Mouse (Mus musculus) left cerebral cortex, postnatal 14 days (tissue): ENCODE data around the gene Pln. TPM values are rescaled to one million over a fixed set of nuclear protein-coding genes. Genes with fewer than 3 reads are reported as not detected.

Experiments
- DNase-seq, 2 experiments: peaks; one replicate each; pipeline ENCODE4 v3.0.0; 2021 to 2022; ENCODE audit warnings: low spot score in 2 of 2, mixed read lengths in 1 of 2
- intact Hi-C: fragments of 180-260 bp; cut with DNase I; formaldehyde crosslinking; loops from one replicate; pipeline ENCODE4 v1.15.1; 2025
- long read RNA-seq, 2 experiments: library from polyadenylated mRNA; stranded (forward); transcript quantifications; one replicate each; pipeline ENCODE4 v2.0.0; 2021
- total RNA-seq, 2 experiments: library from RNA; stranded (reverse); gene quantifications; 2 replicates each; pipeline ENCODE4 v1.2.3; 2021

Pln gene
- total RNA-seq: 1 to 10 TPM; 1.8 to 2.8 TPM
- long read RNA-seq, experiment 1, partial matches to known transcripts: 0 of 4 reads
- long read RNA-seq, experiment 1, other reads (novel, unspliced or antisense): 2 of 4 reads
- long read RNA-seq, experiment 2: 0 reads

- no peak for DNase-seq
- intact Hi-C loops: no loop called here
These were observed at the start of gene Pln for GRCm38 (mm10) chr10:53337162-53337923. Gene Pln, plus strand, starts transcription at chr10:53337667.

- intact Hi-C loops: loop anchor here (10.0 kb wide), 1 partner anchor 181 kb away; no protein-coding TSS in a partner anchor
- no peak for DNase-seq
These were observed 31.6 kb upstream of the Pln start for GRCm38 (mm10) chr10:53305867-53306266.

DNA sequence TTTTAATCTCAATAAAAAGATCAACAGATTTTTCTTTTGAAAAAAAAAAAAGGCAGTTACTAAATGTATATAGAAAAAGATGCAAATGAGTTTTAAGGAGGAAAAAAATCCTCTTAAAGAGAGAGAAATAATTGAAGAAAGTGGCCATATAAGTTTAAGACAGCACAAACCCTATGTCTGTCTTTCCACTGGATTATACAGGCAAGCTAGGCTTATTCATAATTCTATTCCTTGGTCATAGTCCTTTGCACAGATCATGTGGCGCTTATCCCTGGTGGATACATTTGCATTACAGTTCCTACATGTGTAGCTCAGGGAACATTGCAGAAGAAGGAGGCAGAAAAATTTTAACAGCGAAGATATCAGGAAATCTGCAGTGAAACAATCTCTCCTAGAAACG lies 30.8 kb upstream of the Pln start:
- intact Hi-C loops: loop anchor here (10.0 kb wide), 1 partner anchor 182 kb away; no protein-coding TSS in a partner anchor
- no peak for DNase-seq

DNA sequence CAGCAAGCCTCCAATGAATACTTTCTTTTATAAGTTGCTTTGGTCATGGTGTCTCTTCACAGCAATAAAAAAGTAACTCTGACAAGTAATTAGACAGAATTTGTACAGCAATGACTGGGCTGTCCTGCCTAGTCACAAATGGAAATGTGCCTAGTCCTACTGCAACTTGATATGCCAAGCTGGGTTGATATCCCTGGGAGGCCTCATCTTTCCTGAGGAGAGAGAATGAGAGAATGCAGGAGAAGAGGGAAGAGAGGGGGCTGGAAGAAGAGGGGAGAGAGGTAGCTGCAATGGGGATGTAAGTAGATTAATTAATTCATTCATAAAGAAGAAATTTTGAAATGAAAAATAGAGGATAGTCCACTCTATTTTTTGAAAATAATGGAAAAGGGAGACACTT lies 14.1 kb upstream of the Pln start:
- DNase-seq: no peak
- intact Hi-C loops: no loop called here

DNA sequence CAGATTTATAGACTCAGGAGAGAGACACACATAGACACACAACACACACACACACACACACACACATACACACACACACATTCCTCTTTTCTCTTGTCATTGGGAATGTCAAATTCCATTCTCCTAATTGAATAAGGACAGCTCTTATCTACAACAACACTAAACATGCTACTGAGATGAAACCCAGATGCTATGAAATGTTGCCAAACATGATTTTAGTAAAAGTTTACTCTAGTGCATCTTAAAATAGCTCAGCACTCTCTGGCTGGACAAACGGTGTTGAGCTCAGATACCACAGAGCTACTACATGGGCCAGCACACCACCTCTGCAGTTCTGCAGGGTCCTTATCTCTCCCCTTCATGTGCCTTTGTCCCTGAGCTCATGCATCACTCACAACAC lies 12.8 kb upstream of the Pln start:
- intact Hi-C loops: no loop called here
- no peak for DNase-seq

DNA sequence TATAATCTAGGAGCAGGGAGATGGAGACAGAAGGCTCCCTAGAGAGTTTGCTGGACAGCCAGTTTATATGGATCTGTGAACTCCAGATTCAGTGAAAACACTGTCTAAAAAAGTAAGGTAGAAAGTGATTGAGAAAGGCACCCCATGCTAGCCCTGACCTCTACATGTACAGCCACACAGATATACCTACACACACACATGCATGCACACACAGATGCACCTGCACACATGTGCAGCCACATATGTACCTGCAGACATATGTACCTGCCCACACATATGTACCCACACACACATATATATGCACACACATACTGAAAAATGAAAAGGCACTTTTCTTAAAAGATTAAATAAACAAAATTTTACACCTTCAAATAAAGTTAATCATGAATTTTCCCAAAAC lies 11.1 kb upstream of the Pln start:
- intact Hi-C loops: no loop called here
- DNase-seq: no peak

DNA sequence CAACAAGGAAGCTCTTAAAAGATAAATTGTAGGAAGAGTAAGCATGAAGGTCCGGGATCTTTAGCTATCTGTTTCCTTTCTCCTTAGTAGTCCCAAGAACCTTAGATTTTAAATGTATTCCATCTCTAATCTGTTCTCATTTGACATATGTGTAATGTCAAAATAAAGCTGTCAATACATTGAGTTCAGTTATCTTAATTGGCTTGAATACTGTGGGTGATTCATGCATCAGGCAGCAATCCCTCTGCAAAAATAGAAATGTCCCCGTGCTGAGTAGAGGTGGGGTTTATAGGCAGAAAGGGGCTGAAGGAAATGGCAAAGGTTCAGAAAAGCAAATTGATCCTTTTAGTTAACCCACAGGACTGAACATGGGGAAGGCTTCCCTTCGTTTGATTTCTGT lies 8.2 kb upstream of the Pln start:
- intact Hi-C loops: no loop called here

GRCm38 (mm10) chr10:53332752-53333151 lies 4.7 kb upstream of the Pln start:
- intact Hi-C loops: no loop called here
- DNase-seq: no peak

More for the DNA sequence above, 8.2 kb upstream of the Pln start:
- no peak for DNase-seq

DNA sequence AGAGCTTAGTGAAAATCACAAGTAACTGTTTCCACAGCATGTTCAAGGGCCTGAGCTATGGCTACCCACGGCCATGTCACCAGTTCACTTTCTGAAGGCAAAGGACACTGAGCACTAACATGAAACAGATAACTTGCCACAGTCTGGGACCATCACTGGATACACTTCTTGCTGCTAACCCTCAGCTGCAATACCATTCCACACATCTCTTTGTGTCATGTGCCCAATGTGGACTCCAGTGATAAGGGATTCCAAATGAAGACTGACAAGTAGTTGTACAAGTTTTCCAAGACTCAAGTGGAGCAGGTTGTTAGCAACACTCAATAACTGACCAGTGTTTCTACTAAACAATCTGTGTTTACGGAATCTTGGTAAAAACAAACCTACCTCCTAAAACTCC lies 2.2 kb upstream of the Pln start:
- no peak for DNase-seq
- intact Hi-C loops: no loop called here

DNA sequence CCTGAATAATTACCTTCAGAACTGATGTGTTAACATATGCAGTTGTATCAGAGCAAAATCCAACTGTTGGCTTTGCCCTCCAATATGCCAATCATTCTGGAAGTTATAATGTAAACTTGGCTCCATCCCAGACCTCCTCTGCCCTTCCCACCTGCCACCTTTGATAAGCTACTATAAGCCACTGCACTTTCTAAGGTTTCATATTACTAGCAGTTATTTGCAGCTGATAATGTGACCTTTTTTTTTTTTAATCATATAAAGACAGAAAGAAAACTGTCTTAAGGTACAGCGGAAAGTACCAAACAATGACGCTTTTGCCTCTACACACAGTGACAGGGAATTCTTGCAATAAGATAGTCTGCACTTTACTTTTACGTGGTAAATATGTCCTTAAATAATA lies 1.5 kb upstream of the Pln start:
- intact Hi-C loops: no loop called here
- DNase-seq: no peak

DNA sequence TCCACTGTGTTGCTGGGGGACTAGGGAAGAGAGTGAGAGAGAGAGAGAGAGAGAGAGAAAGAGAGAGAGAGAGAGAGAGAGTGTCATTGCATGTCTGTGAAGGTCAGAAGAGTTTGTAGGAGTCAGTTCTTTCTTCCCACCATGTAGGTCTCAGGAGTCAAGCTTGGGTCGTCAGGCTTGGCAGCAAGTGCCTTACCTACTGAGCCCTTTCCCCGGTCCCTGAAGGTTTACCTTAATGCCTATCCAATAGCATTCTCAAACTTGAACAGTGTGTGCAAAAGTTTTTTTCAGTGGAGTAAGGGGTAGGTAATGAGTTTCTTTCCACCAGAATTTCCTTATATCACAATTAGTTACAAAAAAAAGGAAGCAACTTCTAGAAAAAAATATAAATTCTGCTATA lies 1.6 kb downstream of the Pln start:
- intact Hi-C loops: no loop called here
- no peak for DNase-seq

- intact Hi-C loops: loop anchor here (5.0 to 10.0 kb wide), 4 partner anchors 224 to 927 kb away; partner anchors contain the start of genes Asf1a and Nus1
- DNase-seq: peak; percentile 44 to 60
These were observed 4.0 kb downstream of the Pln start for GRCm38 (mm10) chr10:53341288-53341965.

GRCm38 (mm10) chr10:53342166-53342728 lies 4.8 kb downstream of the Pln start:
- intact Hi-C loops: loop anchor here (5.0 to 10.0 kb wide), 4 partner anchors 225 to 927 kb away; partner anchors contain the start of genes Asf1a and Nus1
- no peak for DNase-seq

GRCm38 (mm10) chr10:53343384-53343783 lies 5.9 kb downstream of the Pln start:
- DNase-seq: no peak
- intact Hi-C loops: loop anchor here (5.0 to 10.0 kb wide), 4 partner anchors 226 to 929 kb away; partner anchors contain the start of genes Asf1a and Nus1

- DNase-seq: no peak
- intact Hi-C loops: loop anchor here (5.0 to 10.0 kb wide), 4 partner anchors 227 to 929 kb away; partner anchors contain the start of genes Asf1a and Nus1
These were observed 6.4 kb downstream of the Pln start for GRCm38 (mm10) chr10:53343865-53344264.

DNA sequence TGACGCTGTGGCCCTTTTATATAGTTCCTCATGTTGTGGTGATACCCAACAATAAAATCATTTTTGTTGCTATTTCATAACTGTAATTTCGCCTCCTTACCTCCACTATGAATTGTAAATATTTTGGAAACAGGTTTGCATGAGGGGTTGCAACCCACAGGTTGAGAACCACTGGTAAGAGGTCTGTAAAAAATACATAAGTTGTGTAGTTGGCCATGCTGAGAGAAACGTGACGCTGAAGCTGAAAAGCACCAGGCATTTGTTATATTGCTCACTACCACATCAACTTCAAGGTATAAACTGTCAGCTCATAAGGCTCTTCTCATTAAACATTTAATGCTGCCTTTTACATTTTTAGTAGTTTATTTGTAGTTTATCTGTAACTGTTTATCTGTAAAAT lies 8.0 kb downstream of the Pln start:
- DNase-seq: no peak

DNA sequence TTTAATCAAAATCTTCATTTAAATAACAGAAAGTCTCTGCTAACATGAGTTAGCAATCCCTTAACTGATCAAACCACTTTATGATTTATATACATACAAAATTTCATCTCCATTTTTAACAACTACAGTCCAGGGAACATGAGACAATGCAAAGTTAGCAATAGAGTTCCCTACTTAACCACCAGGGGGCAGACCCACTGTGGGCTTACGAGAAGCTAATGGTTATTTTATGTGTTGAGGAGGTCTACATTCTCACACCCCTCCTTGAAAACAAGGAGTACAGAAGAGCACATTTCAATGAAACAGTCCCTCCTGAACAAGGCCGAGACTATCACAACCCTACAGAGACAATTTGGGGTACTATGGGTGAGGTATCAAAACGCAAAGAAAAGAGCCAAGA lies 9.0 kb downstream of the Pln start:
- peak; percentile 52 to 62 for DNase-seq
- intact Hi-C loops: loop anchor here (10.0 kb wide), 3 partner anchors 248 to 932 kb away; partner anchors contain the start of genes Asf1a and Nus1

More for the DNA sequence above, 8.0 kb downstream of the Pln start:
- intact Hi-C loops: loop anchor here (10.0 kb wide), 3 partner anchors 249 to 931 kb away; partner anchors contain the start of genes Asf1a and Nus1

DNA sequence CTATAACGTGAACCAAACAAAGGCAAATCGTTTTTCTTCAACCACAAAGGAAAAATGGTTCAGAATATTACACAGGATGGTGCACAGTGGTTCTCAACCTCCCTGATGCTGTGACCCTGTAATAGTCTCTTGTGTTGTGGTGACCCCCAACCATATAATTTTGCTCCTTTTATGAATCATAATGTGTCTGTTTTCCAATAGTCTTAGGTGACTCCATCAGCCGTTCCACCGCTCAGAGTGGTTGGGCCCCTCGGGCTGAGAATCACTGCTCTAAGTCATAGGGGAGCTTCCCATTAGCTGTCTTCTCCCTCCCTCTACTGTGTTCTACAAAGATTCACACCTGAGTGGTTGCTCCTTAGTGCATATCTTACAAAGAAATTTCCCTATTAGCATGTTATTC lies 9.4 kb downstream of the Pln start:
- DNase-seq: no peak
- intact Hi-C loops: loop anchor here (10.0 kb wide), 3 partner anchors 248 to 932 kb away; partner anchors contain the start of genes Asf1a and Nus1
